Mouse (Mus musculus) ES-E14 (cell line): ENCODE results near the gene Idnk.

Experiments used
- ZC3H11A ChIP-seq: IDR thresholded peaks from 2 replicates; pipeline ENCODE4 v1.6.1; 2012; ENCODE audit warnings: low read depth, mild to moderate bottlenecking, inconsistent platforms, low read length, borderline replicate concordance
- ZNF384 ChIP-seq: IDR thresholded peaks from 2 replicates; pipeline ENCODE4 v1.6.1; 2012; ENCODE audit warnings: low read depth, low read length, inconsistent platforms

GRCm38 (mm10) chr13:58156031-58156430 is 1.4 kb upstream of the Idnk start:
- no peak for TF ChIP-seq ZC3H11A
- no peak for TF ChIP-seq ZNF384
